Mouse (Mus musculus) hindbrain, embryonic 10.5 days (tissue): Measurements from ENCODE around the gene Klk14. TPM values are rescaled to one million over a fixed set of nuclear protein-coding genes. Genes with fewer than 3 reads are reported as not detected.
"Not testable (repeated sequence)": the region's sequence is repeated elsewhere in the genome, so short reads cannot be mapped to it uniquely, and the experiment has no call there.

Experiments
- DNase-seq: peaks from one replicate; pipeline ENCODE4 v3.0.0-alpha.2; 2017; ENCODE audit warnings: low spot score
- H3K27ac ChIP-seq: fragments of 300-500 bp; sonication (generic); 2 replicates; pipeline ENCODE4 v1.5.1; 2016; ENCODE audit warnings: mild to moderate bottlenecking, moderate library complexity
- H3K27me3 ChIP-seq: fragments of 300-500 bp; sonication (generic); 2 replicates; pipeline ENCODE4 v1.6.1; 2016; ENCODE audit warnings: mild to moderate bottlenecking; ENCODE audit not compliant: poor library complexity, insufficient read depth, severe bottlenecking
- H3K36me3 ChIP-seq: fragments of 300-500 bp; sonication (generic); 2 replicates; pipeline ENCODE4 v1.6.1; 2016; ENCODE audit warnings: mild to moderate bottlenecking, moderate library complexity
- H3K4me1 ChIP-seq: fragments of 300-500 bp; sonication (generic); replicated peaks from 2 replicates; pipeline ENCODE4 v1.6.1; 2016; ENCODE audit warnings: mild to moderate bottlenecking
- H3K4me3 ChIP-seq: fragments of 300-500 bp; sonication (generic); 2 replicates; pipeline ENCODE4 v1.5.1; 2016; ENCODE audit warnings: mild to moderate bottlenecking, moderate library complexity
- H3K9me3 ChIP-seq: fragments of 300-500 bp; sonication (generic); 2 replicates; pipeline ENCODE4 v1.6.1; 2016; ENCODE audit warnings: mild to moderate bottlenecking, moderate library complexity
- WGBS: fragments of 180-500 bp; shearing (Covaris S2); methylation state at CpG from one replicate; pipeline ENCODE4 v1.1.7; 2016; 5-methylcytosine and 5-hydroxymethylcytosine counted together
- polyA plus RNA-seq: library from polyadenylated mRNA; unstranded; fragments of >200 nt; fragmentation: Nextera tagmentation; extraction: Ambion mirVana; gene quantifications from 2 replicates; pipeline ENCODE4 v1.2.1, GENCODE M21; 2016

Klk14 gene
- polyA plus RNA-seq, 1 experiment from 2014 or later, result not detected

GRCm38 (mm10) chr7:43672581-43673260 lies 17.5 kb upstream of the Klk14 start:
- peaks cover 18% of the 10 kb centered on the region; the same call in 1 of the 2 replicates for H3K9me3 ChIP-seq
- 20% methylated on average over 10 of the region's 10 CpGs for WGBS
- no peaks in the 10 kb centered on the region for H3K27me3 ChIP-seq
- H3K4me1 ChIP-seq, result peaks cover 13% of the 10 kb centered on the region
- DNase-seq, result peak; percentile 24
- peaks cover 35% of the 10 kb centered on the region for H3K36me3 ChIP-seq
- H3K4me3 ChIP-seq, result peak overlapping the region; percentile 75
- peak overlapping the region; percentile 90 for H3K27ac ChIP-seq

- Histone ChIP-seq H3K27me3 (no peaks in the 10 kb centered on the region), H3K9me3 (peaks cover 23% of the 10 kb centered on the region; the same call in 1 of the 2 replicates), H3K4me3 (no peak overlapping the region), H3K36me3 (peaks cover 44% of the 10 kb centered on the region), H3K27ac (no peak overlapping the region), H3K4me1 (peaks cover 13% of the 10 kb centered on the region)
- WGBS, result 91% methylated on average over 32 of the region's 32 CpGs
- DNase-seq, result no peak
Measured at GRCm38 (mm10) chr7:43675091-43675490, 15.1 kb upstream of the Klk14 start.

GRCm38 (mm10) chr7:43678517-43678916 lies 11.7 kb upstream of the Klk14 start:
- Histone ChIP-seq H3K27ac (no peak overlapping the region), H3K4me1 (no peaks in the 10 kb centered on the region), H3K4me3 (no peak overlapping the region), H3K9me3 (peaks cover 23% of the 10 kb centered on the region; the same call in 1 of the 2 replicates), H3K36me3 (peaks cover 44% of the 10 kb centered on the region), H3K27me3 (no peaks in the 10 kb centered on the region)
- DNase-seq, result peak; percentile 41

- Histone ChIP-seq H3K4me1 (no peaks in the 10 kb centered on the region), H3K27ac (no peak overlapping the region), H3K27me3 (no peaks in the 10 kb centered on the region), H3K36me3 (peaks cover 27% of the 10 kb centered on the region), H3K4me3 (no peak overlapping the region), H3K9me3 (peaks cover 18% of the 10 kb centered on the region; the same call in 1 of the 2 replicates)
- WGBS, result 20% methylated on average over 5 of the region's 5 CpGs
- peak; percentile 68 for DNase-seq
Measured at GRCm38 (mm10) chr7:43680960-43681359, 9.3 kb upstream of the Klk14 start.

GRCm38 (mm10) chr7:43682511-43682910 lies 7.7 kb upstream of the Klk14 start:
- not testable (repeated sequence) for H3K4me3 ChIP-seq, H3K4me1 ChIP-seq, DNase-seq, H3K27ac ChIP-seq, H3K9me3 ChIP-seq, H3K27me3 ChIP-seq
- peaks cover 11% of the 10 kb centered on the region for H3K36me3 ChIP-seq
- 22% methylated on average over 1 of the region's 1 CpGs for WGBS

GRCm38 (mm10) chr7:43685088-43685487 lies 5.1 kb upstream of the Klk14 start:
- Histone ChIP-seq H3K27me3 (no peaks in the 10 kb centered on the region), H3K4me1 (no peaks in the 10 kb centered on the region), H3K9me3 (peaks cover 2% of the 10 kb centered on the region; the same call in 1 of the 2 replicates), H3K27ac (no peak overlapping the region), H3K4me3 (no peak overlapping the region), H3K36me3 (no peaks in the 10 kb centered on the region)
- WGBS, result 79% methylated on average over 7 of the region's 7 CpGs
- no peak for DNase-seq

- no peaks in the 10 kb centered on the region for H3K36me3 ChIP-seq
Measured at GRCm38 (mm10) chr7:43710031-43710430, 19.8 kb downstream of the Klk14 start.

GRCm38 (mm10) chr7:43712267-43712666 lies 22.0 kb downstream of the Klk14 start, which contains the start of gene Klk13:
Gene Klk13, plus strand, starts transcription at chr7:43712567.
- 71% methylated on average over 4 of the region's 4 CpGs for WGBS
- H3K36me3 ChIP-seq, result no peaks in the 10 kb centered on the region
- peaks cover 9% of the 10 kb centered on the region; the same call in 1 of the 2 replicates for H3K27me3 ChIP-seq
- H3K9me3 ChIP-seq, result no peaks in the 10 kb centered on the region
- peak within 1 kb of the TSS; percentile 34 for H3K4me3 ChIP-seq
- no peak for DNase-seq
- H3K27ac ChIP-seq, result no peak within 1 kb of the TSS
- H3K4me1 ChIP-seq, result peaks cover 14% of the 10 kb centered on the region

More at GRCm38 (mm10) chr7:43710031-43710430, 19.8 kb downstream of the Klk14 start:
- Histone ChIP-seq H3K27me3 (peaks cover 9% of the 10 kb centered on the region; the same call in 1 of the 2 replicates), H3K4me1 (peaks cover 14% of the 10 kb centered on the region), H3K4me3 (no peak overlapping the region), H3K9me3 (no peaks in the 10 kb centered on the region), H3K27ac (no peak overlapping the region)
- no peak for DNase-seq
- WGBS, result 93% methylated on average over 3 of the region's 3 CpGs

GRCm38 (mm10) chr7:43712917-43713316 lies 22.7 kb downstream of the Klk14 start:
- no peaks in the 10 kb centered on the region for H3K9me3 ChIP-seq
- peaks cover 9% of the 10 kb centered on the region; the same call in 1 of the 2 replicates for H3K27me3 ChIP-seq
- peak overlapping the region; percentile 34 for H3K4me3 ChIP-seq
- DNase-seq, result peak; percentile 8
- no peaks in the 10 kb centered on the region for H3K36me3 ChIP-seq
- peaks cover 14% of the 10 kb centered on the region for H3K4me1 ChIP-seq
- WGBS, result 7% methylated on average over 9 of the region's 9 CpGs
- H3K27ac ChIP-seq, result no peak overlapping the region

- Histone ChIP-seq H3K27ac (no peak overlapping the region), H3K4me1 (peaks cover 14% of the 10 kb centered on the region), H3K4me3 (peak overlapping the region; percentile 34), H3K9me3 (no peaks in the 10 kb centered on the region), H3K27me3 (peaks cover 9% of the 10 kb centered on the region; the same call in 1 of the 2 replicates), H3K36me3 (no peaks in the 10 kb centered on the region)
- DNase-seq, result peak; percentile 7
- 9% methylated on average over 19 of the region's 19 CpGs for WGBS
Measured at GRCm38 (mm10) chr7:43713741-43714351, 23.6 kb downstream of the Klk14 start.

Other genes starting within 250 kb of the Klk14 start
- not detected in 2 replicates for gene Cldnd2, start 249.6 kb upstream of the Klk14 start, polyA plus RNA-seq
- 226 and 249 TPM in 2 replicates for gene Etfb, start 246.3 kb upstream of the Klk14 start, polyA plus RNA-seq
- gene Gm45233, start 246.3 kb upstream of the Klk14 start, polyA plus RNA-seq, result 0.47 and 0.51 TPM in 2 replicates
- gene Vsig10l, start 227.3 kb upstream of the Klk14 start, polyA plus RNA-seq, result 1.5 and 3.8 TPM in 2 replicates
- gene Iglon5, start 200.3 kb upstream of the Klk14 start, polyA plus RNA-seq, result 0.80 and 2.2 TPM in 2 replicates
- gene 4931406B18Rik, start 184.5 kb upstream of the Klk14 start, polyA plus RNA-seq, result not detected in 2 replicates
- gene Cd33, start 146.0 kb upstream of the Klk14 start, polyA plus RNA-seq, result 0.61 and 1.2 TPM in 2 replicates
- 5.4 and 6.1 TPM in 2 replicates for gene Zfp658, start 128.2 kb upstream of the Klk14 start, polyA plus RNA-seq
- 12.7 and 15.7 TPM in 2 replicates for gene Zfp719, start 110.8 kb upstream of the Klk14 start, polyA plus RNA-seq
- 0.76 and 1.1 TPM in 2 replicates for gene Zfp819, start 83.2 kb upstream of the Klk14 start, polyA plus RNA-seq
- gene Ceacam18, start 55.7 kb upstream of the Klk14 start, polyA plus RNA-seq, result not detected in 2 replicates
- gene Siglece, start 30.3 kb upstream of the Klk14 start, polyA plus RNA-seq, result 0.36 and 0.52 TPM in 2 replicates
- gene Ctu1, start 18.4 kb upstream of the Klk14 start, polyA plus RNA-seq, result 17.5 and 19.1 TPM in 2 replicates
- 0.24 and 0.31 TPM in 2 replicates for gene Klk13, start 22.1 kb downstream of the Klk14 start, polyA plus RNA-seq
- not detected in 2 replicates for gene Klk12, start 78.5 kb downstream of the Klk14 start, polyA plus RNA-seq
- gene Klk11, start 84.2 kb downstream of the Klk14 start, polyA plus RNA-seq, result not detected in 2 replicates
- 0.55 and 0.77 TPM in 2 replicates for gene Klk10, start 90.6 kb downstream of the Klk14 start, polyA plus RNA-seq
- gene Klk9, start 101.5 kb downstream of the Klk14 start, polyA plus RNA-seq, result 0.13 TPM in 1 of 2 replicates, not detected in the other
- 12.1 and 13.2 TPM in 2 replicates for gene Klk8, start 107.2 kb downstream of the Klk14 start, polyA plus RNA-seq
- 0.11 TPM in 1 of 2 replicates, not detected in the other for gene Klk7, start 120.9 kb downstream of the Klk14 start, polyA plus RNA-seq
- gene Klk6, start 134.1 kb downstream of the Klk14 start, polyA plus RNA-seq, result not detected in 2 replicates
- 0.12 TPM in 1 of 2 replicates, not detected in the other for gene Klk5, start 151.6 kb downstream of the Klk14 start, polyA plus RNA-seq
- gene Klk4, start 190.7 kb downstream of the Klk14 start, polyA plus RNA-seq, result 0.41 TPM in 1 of 2 replicates, not detected in the other
- not detected in 2 replicates for gene Klk15, start 243.3 kb downstream of the Klk14 start, polyA plus RNA-seq